Comparison of ENCODE assay signal across 8 mouse cellular contexts in the genomic region with DNA sequence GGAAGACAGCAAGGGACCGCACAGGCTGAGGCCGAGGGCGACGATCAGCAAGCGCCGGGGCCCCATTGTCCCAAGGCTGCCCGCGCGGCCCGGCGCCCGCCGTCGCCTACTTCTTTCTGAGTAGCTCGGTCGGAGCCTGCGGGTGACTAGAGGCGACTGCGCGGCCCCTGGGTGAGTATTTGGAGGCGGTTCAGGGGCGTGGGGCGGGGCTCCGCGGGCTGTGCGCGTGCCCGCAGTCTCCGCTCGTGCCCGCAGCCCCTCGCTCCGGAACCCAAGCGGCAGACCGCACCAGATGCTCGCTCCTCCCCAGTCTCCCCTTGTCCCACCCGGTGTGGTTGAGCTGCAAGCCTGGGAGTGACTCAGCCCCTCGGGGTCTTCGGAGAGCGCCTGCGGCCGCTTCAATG. TPM values are rescaled to one million over a fixed set of nuclear protein-coding genes. Genes with fewer than 3 reads are reported as not detected.
DNase-seq lines count a peak whose midpoint lies in the region; ATAC-seq lines count a peak whose summit lies in the region.

A gene (minus strand): TSS at position 179 of the 404 bp plus-strand sequence.

- peak; percentile 63 for DNase-seq in WW6 (ENCODE audit: low read depth, low spot score)
- DNase-seq in cerebellum, postnatal 4 days (ENCODE audit: low spot score in 2 of 2) = peak; percentile 66 to 80
- peak; percentile 75 for DNase-seq in gastrocnemius, adult 18-20 months (ENCODE audit: low spot score)
- DNase-seq in left cerebral cortex, adult 8-10 months (ENCODE audit: low spot score in 2 of 2) = peak; percentile 26 to 27
- peak; percentile 44 for DNase-seq in right cerebral cortex, adult 18-20 months
- peak; percentile 50 for DNase-seq in urinary bladder, adult 2 months (ENCODE audit: low spot score)

- peak within 1 kb of the TSS; percentile 76 for H3K9ac ChIP-seq in hindbrain, embryonic 15.5 days

- H3K36me3 ChIP-seq in hindbrain, embryonic 15.5 days = no peaks in the 10 kb centered on the region

- WGBS in hindbrain, embryonic 15.5 days = 0% methylated on average over 42 of the region's 42 CpGs

- peak within 1 kb of the TSS; percentile 85 for H3K4me2 ChIP-seq in hindbrain, embryonic 15.5 days

- H3K9me3 ChIP-seq in hindbrain, embryonic 15.5 days = no peaks in the 10 kb centered on the region

- H3K4me3 ChIP-seq in hindbrain, embryonic 15.5 days = peak within 1 kb of the TSS; percentile 72

- H3K27ac ChIP-seq in hindbrain, embryonic 15.5 days (replicated peaks) = peak within 1 kb of the TSS; percentile 71

- peaks cover 30% of the 10 kb centered on the region for H3K4me1 ChIP-seq in hindbrain, embryonic 15.5 days (replicated peaks)

- peak; percentile 91 for ATAC-seq in hindbrain, embryonic 15.5 days (ENCODE audit: low FRiP score, low read depth)
- peak; percentile 95 for ATAC-seq in megakaryocyte, adult 5-6 weeks (ENCODE audit: poor library complexity, severe bottlenecking)

- H3K27me3 ChIP-seq in hindbrain, embryonic 15.5 days = no peaks in the 10 kb centered on the region

RNA-seq across cellular contexts. Expression of the gene that starts here (rescaled TPM):
- total RNA-seq in gastrocnemius, adult 18-20 months (2021) = 10 to 100 TPM in 1 of 2 experiments, 1 to 10 TPM in 1; 5.6 to 13.9 TPM
- polyA plus RNA-seq in hindbrain, embryonic 15.5 days (2015; fragmentation: Nextera tagmentation; extraction: Ambion mirVana) = 60.0 and 62.8 TPM in 2 replicates
- 1 to 10 TPM; 3.7 to 5.0 (median 4.5) TPM for total RNA-seq in left cerebral cortex, adult 8-10 months (2022)
- total RNA-seq in megakaryocyte, adult 5-6 weeks (2015) = 1.1 and 2.1 TPM in 2 replicates
- 0.65 and 1.9 TPM in 2 replicates for total RNA-seq in megakaryocyte, adult 5-6 weeks (2017)
- polyA plus RNA-seq in urinary bladder, adult 2 months (2012; rRNA removed) = 6.6 and 9.5 TPM in 2 replicates

Comparison
In these comparisons a context has a peak if more than half of its experiments do, and no peak if none do; other contexts are left out.
1. Peak in every context shown above with its lines: DNase-seq, ATAC-seq, H3K4me3 ChIP-seq and H3K27ac ChIP-seq.